Mouse (Mus musculus): ENCODE results near the gene Astl. TPM values are rescaled to one million over a fixed set of nuclear protein-coding genes. Genes with fewer than 3 reads are reported as not detected.

The Astl gene
- total and polyA plus RNA-seq, 3 experiments, result not detected

- Histone ChIP-seq H3K4me1 (ENCODE audit: control insufficient read depth in 1 of 2, insufficient read depth in 2 of 2, low read length in 2 of 2) (no peaks in the 10 kb centered on the region), H3K36me3 (ENCODE audit: control insufficient read depth in 1 of 2, insufficient read depth in 2 of 2, low read length in 2 of 2) (no peaks in the 10 kb centered on the region), H3K9me3 (replicated peaks; ENCODE audit: insufficient read depth, low read length) (no peaks in the 10 kb centered on the region), H3K4me3 (ENCODE audit: control insufficient read depth in 1 of 2, insufficient read depth in 1 of 2, low read depth in 2 of 2, low read length in 2 of 2) (no peak overlapping the region), H3K27ac (ENCODE audit: control insufficient read depth, low read depth, low read length) (no peak overlapping the region), H3K79me2 (ENCODE audit: control insufficient read depth, insufficient read depth, low read length, poor library complexity) (no peaks in the 10 kb centered on the region), H3K27me3 (ENCODE audit: control insufficient read depth in 1 of 2, insufficient read depth in 2 of 2, low read length in 2 of 2) (no peaks in the 10 kb centered on the region), H3K9ac (ENCODE audit: control insufficient read depth, low read depth, low read length, poor library complexity, severe bottlenecking) (no peak overlapping the region)
- TF ChIP-seq SMC3 (IDR thresholded peaks at IDR 0.05; ENCODE audit: low read depth, low read length) (peak; percentile 82), UBTF (IDR thresholded peaks at IDR 0.05; ENCODE audit: borderline replicate concordance, insufficient read depth, low read depth, low read length) (no peak), EP300 (IDR thresholded peaks at IDR 0.05; ENCODE audit: low read depth in 1 of 2, low read length in 2 of 2) (no peak), MAX (IDR thresholded peaks at IDR 0.05; ENCODE audit: low read length) (no peak), ZC3H11A (IDR thresholded peaks at IDR 0.05; ENCODE audit: low read depth, low read length) (peak; percentile 43), GATA1 (IDR thresholded peaks at IDR 0.05; ENCODE audit: low read depth, low read length) (no peak), USF2 (IDR thresholded peaks at IDR 0.05; ENCODE audit: borderline replicate concordance in 1 of 2, insufficient read depth in 1 of 2, low read depth in 1 of 2, low read length in 2 of 2) (no peak), KAT2A (conservative IDR thresholded peaks at IDR 0.05; ENCODE audit: low read depth, low read length) (no peak), NELFE (IDR thresholded peaks at IDR 0.05; ENCODE audit: low read depth, low read length) (no peak), ZNF384 (IDR thresholded peaks at IDR 0.05; ENCODE audit: low read depth, low read length) (no peak), ELF1 (IDR thresholded peaks at IDR 0.05; ENCODE audit: low read depth, low read length) (no peak), MYC (IDR thresholded peaks at IDR 0.05; ENCODE audit: low read depth, low read length) (no peak), ZMIZ1 (IDR thresholded peaks at IDR 0.05; ENCODE audit: low read depth, low read length) (no peak), RAD21 (IDR thresholded peaks at IDR 0.05; ENCODE audit: low read depth, low read length) (peak; percentile 53), CTCF (IDR thresholded peaks at IDR 0.05 in 2 of 3, conservative IDR thresholded peaks at IDR 0.05 in 1 of 3; ENCODE audit: control insufficient read depth in 1 of 3, insufficient read depth in 1 of 3, low read depth in 2 of 3, low read length in 3 of 3, poor library complexity in 1 of 3, severe bottlenecking in 1 of 3) (peak; percentile 44 to 67 (median 45))
- peak; percentile 47 for DNase-seq (ENCODE audit: low read depth, low spot score)
Observed at GRCm38 (mm10) chr2:127308660-127309059, 29.8 kb upstream of the Astl start.

- H3K27me3 ChIP-seq (ENCODE audit: control insufficient read depth in 1 of 2, insufficient read depth in 2 of 2, low read length in 2 of 2), result no peaks in the 10 kb centered on the region
- H3K36me3 ChIP-seq (ENCODE audit: control insufficient read depth in 1 of 2, insufficient read depth in 2 of 2, low read length in 2 of 2), result no peaks in the 10 kb centered on the region
- H3K4me1 ChIP-seq (ENCODE audit: control insufficient read depth in 1 of 2, insufficient read depth in 2 of 2, low read length in 2 of 2), result no peaks in the 10 kb centered on the region
- DNase-seq (ENCODE audit: low read depth, low spot score), result no peak
- no peaks in the 10 kb centered on the region for H3K9me3 ChIP-seq (replicated peaks; ENCODE audit: insufficient read depth, low read length)
- no peaks in the 10 kb centered on the region for H3K79me2 ChIP-seq (ENCODE audit: control insufficient read depth, insufficient read depth, low read length, poor library complexity)
- no peak overlapping the region for H3K4me3 ChIP-seq (ENCODE audit: control insufficient read depth in 1 of 2, insufficient read depth in 1 of 2, low read depth in 2 of 2, low read length in 2 of 2)
- H3K27ac ChIP-seq (ENCODE audit: control insufficient read depth, low read depth, low read length), result no peak overlapping the region
- no peak overlapping the region for H3K9ac ChIP-seq (ENCODE audit: control insufficient read depth, low read depth, low read length, poor library complexity, severe bottlenecking)
- TF ChIP-seq ZC3H11A (IDR thresholded peaks at IDR 0.05; ENCODE audit: low read depth, low read length) (no peak), ZKSCAN1 (IDR thresholded peaks at IDR 0.05; ENCODE audit: low read depth, low read length) (no peak)
Observed at GRCm38 (mm10) chr2:127310246-127310645, 28.2 kb upstream of the Astl start.
